Mouse (Mus musculus) E14TG2a.4 (cell line): ENCODE measurements around the gene Vps13d.

Experiments used
- CTCF ChIP-seq: conservative IDR thresholded peaks from 2 replicates; pipeline ENCODE4 v1.5.1; 2014; ENCODE audit warnings: low read length
- NANOG ChIP-seq: IDR thresholded peaks from 2 replicates; pipeline ENCODE4 v1.6.1; 2014; ENCODE audit warnings: borderline replicate concordance, low read length, mixed read lengths
- POU5F1 ChIP-seq: IDR thresholded peaks from 2 replicates; pipeline ENCODE4 v1.6.1; 2014; ENCODE audit warnings: low read length, borderline replicate concordance

DNA sequence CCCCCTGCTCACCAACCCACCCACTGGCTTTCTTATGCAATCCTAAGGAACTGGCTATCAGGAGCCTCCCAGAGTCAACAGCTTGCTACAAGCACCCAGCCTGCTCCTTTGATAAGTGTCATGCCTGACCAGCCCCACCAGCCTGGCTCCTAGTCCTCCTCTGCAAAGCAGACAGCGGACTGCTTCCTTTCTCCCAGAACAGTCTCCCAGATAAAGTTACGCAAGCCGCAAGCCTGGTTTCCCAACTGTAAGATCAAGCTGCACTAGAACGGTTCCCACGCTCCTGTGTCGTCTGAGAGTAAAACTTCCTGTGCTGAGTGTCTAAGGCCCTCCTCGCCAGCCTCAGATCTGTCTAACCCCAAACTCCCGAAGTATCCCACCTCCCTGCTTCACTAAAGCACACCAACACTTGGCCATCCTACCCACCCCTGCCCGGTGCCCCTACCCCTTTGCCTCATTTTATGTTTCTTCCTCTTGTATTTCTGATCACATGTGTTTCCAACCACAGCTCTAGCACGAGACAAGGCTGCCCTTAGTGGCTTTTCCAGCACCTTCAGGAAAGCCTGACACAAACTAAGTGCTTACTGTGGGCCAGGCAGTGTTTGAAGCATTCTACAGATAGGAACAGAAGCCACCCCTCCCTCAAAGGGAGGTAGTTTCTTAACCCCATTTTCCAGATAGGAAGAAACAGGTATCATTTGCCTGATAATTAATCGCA is 5.3 kb upstream of the Vps13d start:
- no peak for TF ChIP-seq CTCF
- no peak for TF ChIP-seq POU5F1
- no peak for TF ChIP-seq NANOG
